Mouse (Mus musculus): ENCODE results near the gene Prnd. TPM values are rescaled to one million over a fixed set of nuclear protein-coding genes. Genes with fewer than 3 reads are reported as not detected.

Prnd gene
- not detected in 2 replicates for polyA plus RNA-seq (2012; ENCODE audit: insufficient read depth, insufficient read length, missing spikeins)

- TF ChIP-seq POLR2A (IDR thresholded peaks at IDR 0.05; ENCODE audit: borderline replicate concordance, low read depth, low read length) (no peak), CTCF (IDR thresholded peaks at IDR 0.05; ENCODE audit: low read depth, low read length) (no peak)
- no peak within 1 kb of the TSS; the same call in 1 of the 2 replicates for H3K4me3 ChIP-seq (ENCODE audit: insufficient read depth, low read length)
- H3K27ac ChIP-seq (ENCODE audit: insufficient read depth, low read depth, low read length) = no peak within 1 kb of the TSS
- H3K4me1 ChIP-seq (ENCODE audit: control insufficient read depth, insufficient read depth, low read length) = 0 out of 2 replicates have a peak, but pooled peaks cover 7% of the 10 kb centered on the region
Observed at GRCm38 (mm10) chr2:131950598-131951095, at the start of gene Prnd. Gene Prnd (plus strand): TSS chr2:131950861.

DNA sequence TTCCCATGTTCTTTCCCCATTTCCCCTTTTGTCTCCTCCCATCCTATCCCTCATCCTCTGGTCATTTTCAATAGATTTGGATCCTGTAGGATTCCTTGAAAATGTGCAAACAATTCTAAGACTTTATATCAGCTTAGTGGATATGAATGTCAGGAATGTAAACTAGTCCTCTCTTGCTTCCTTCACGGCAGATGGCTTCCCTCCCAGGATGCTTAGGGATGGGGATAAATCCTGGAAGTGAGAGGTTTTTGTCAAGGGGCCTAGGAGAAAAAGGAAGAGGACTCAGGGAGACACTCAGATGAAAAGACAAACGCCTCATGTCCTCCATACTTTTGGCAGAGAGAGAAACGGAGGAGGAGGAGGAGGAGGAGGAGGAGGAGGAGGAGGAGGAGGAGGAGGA lies 48.2 kb upstream of the Prnd start:
- Histone ChIP-seq H3K4me1 (ENCODE audit: control insufficient read depth, insufficient read depth, low read length) (peaks cover 11% of the 10 kb centered on the region), H3K27ac (ENCODE audit: insufficient read depth, low read depth, low read length) (no peak overlapping the region), H3K4me3 (ENCODE audit: insufficient read depth, low read length) (no peak overlapping the region)
- TF ChIP-seq POLR2A (IDR thresholded peaks at IDR 0.05; ENCODE audit: borderline replicate concordance, low read depth, low read length) (no peak), CTCF (IDR thresholded peaks at IDR 0.05; ENCODE audit: low read depth, low read length) (no peak)

GRCm38 (mm10) chr2:131902867-131903266 lies 47.8 kb upstream of the Prnd start:
- Histone ChIP-seq H3K4me1 (ENCODE audit: control insufficient read depth, insufficient read depth, low read length) (peaks cover 11% of the 10 kb centered on the region), H3K27ac (ENCODE audit: insufficient read depth, low read depth, low read length) (no peak overlapping the region), H3K4me3 (ENCODE audit: insufficient read depth, low read length) (no peak overlapping the region)
- no peak for TF ChIP-seq POLR2A (IDR thresholded peaks at IDR 0.05; ENCODE audit: borderline replicate concordance, low read depth, low read length)

DNA sequence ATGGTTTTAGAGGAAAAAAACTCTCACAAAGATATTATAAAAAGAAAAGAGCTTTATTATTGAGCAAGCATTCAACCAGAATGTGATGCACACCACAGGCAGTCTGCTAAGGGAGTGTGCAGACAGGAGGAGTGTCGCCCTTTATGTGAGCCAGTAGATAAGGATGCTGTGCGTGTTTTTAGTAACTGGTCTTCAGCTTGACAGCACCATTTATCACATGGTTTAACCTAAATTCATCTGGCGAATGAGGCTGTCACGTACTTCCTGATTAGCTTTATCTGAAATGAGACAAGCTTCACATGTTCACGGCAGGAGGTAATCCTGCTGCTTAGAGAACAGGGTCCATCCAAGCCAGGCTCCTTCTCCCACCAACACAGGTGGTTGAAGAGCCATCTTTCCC lies 45.6 kb upstream of the Prnd start:
- Histone ChIP-seq H3K27ac (ENCODE audit: insufficient read depth, low read depth, low read length) (no peak overlapping the region), H3K4me3 (ENCODE audit: insufficient read depth, low read length) (no peak overlapping the region), H3K4me1 (ENCODE audit: control insufficient read depth, insufficient read depth, low read length) (peaks cover 15% of the 10 kb centered on the region)
- TF ChIP-seq CTCF (IDR thresholded peaks at IDR 0.05; ENCODE audit: low read depth, low read length) = no peak
- no peak for TF ChIP-seq POLR2A (IDR thresholded peaks at IDR 0.05; ENCODE audit: borderline replicate concordance, low read depth, low read length)

- TF ChIP-seq CTCF (IDR thresholded peaks at IDR 0.05; ENCODE audit: low read depth, low read length) (no peak), POLR2A (IDR thresholded peaks at IDR 0.05; ENCODE audit: borderline replicate concordance, low read depth, low read length) (no peak)
- peaks cover 20% of the 10 kb centered on the region for H3K4me1 ChIP-seq (ENCODE audit: control insufficient read depth, insufficient read depth, low read length)
- no peak overlapping the region for H3K27ac ChIP-seq (ENCODE audit: insufficient read depth, low read depth, low read length)
- H3K4me3 ChIP-seq (ENCODE audit: insufficient read depth, low read length) = no peak overlapping the region
Observed at GRCm38 (mm10) chr2:131905776-131906175, 44.9 kb upstream of the Prnd start.

DNA sequence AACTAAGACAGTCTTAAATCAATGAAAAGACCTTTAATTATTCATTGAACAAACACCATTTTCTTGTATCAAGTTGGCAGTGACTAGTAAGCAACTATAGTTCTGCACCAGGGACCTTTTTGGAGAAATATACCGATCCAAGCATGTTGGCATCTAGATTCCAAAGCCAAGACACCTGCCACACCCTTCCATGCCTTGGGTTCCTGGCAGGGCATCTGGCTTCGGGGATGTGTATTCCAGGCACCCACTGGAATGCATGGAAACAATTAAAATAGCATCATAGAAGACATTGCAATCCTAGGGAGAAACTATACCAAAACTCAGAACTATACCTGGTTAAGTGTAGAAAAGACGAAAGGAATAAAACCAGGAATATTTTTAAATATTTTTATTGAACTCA lies 44.4 kb upstream of the Prnd start:
- no peak for TF ChIP-seq CTCF (IDR thresholded peaks at IDR 0.05; ENCODE audit: low read depth, low read length)
- TF ChIP-seq POLR2A (IDR thresholded peaks at IDR 0.05; ENCODE audit: borderline replicate concordance, low read depth, low read length) = no peak
- H3K4me3 ChIP-seq (ENCODE audit: insufficient read depth, low read length) = no peak overlapping the region
- peaks cover 23% of the 10 kb centered on the region for H3K4me1 ChIP-seq (ENCODE audit: control insufficient read depth, insufficient read depth, low read length)
- no peak overlapping the region for H3K27ac ChIP-seq (ENCODE audit: insufficient read depth, low read depth, low read length)

GRCm38 (mm10) chr2:131906846-131907245 lies 43.8 kb upstream of the Prnd start:
- TF ChIP-seq POLR2A (IDR thresholded peaks at IDR 0.05; ENCODE audit: borderline replicate concordance, low read depth, low read length) (no peak), CTCF (IDR thresholded peaks at IDR 0.05; ENCODE audit: low read depth, low read length) (no peak)
- Histone ChIP-seq H3K4me1 (ENCODE audit: control insufficient read depth, insufficient read depth, low read length) (peaks cover 24% of the 10 kb centered on the region), H3K27ac (ENCODE audit: insufficient read depth, low read depth, low read length) (no peak overlapping the region), H3K4me3 (ENCODE audit: insufficient read depth, low read length) (no peak overlapping the region)

DNA sequence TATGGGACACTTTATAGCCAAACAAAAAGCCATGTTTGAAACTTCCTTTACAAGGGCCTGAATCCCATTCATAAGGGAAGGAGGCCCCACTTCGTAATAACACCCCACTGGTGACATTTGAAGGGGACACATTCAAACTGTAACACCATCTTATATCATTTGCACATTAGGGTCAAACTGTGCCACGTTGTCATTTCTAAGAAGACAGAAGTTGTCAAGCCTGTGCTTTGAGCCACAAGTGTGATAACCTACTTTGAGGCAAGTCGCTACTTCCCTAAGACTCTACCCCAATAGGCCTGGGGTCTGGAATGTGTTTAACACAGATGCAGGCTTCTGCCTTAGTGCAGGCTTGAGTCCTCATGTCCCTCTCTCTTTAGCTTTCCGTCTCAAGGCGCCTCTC lies 43.4 kb upstream of the Prnd start:
- Histone ChIP-seq H3K4me3 (ENCODE audit: insufficient read depth, low read length) (no peak overlapping the region), H3K27ac (ENCODE audit: insufficient read depth, low read depth, low read length) (no peak overlapping the region), H3K4me1 (ENCODE audit: control insufficient read depth, insufficient read depth, low read length) (peaks cover 24% of the 10 kb centered on the region)
- TF ChIP-seq CTCF (IDR thresholded peaks at IDR 0.05; ENCODE audit: low read depth, low read length) = no peak
- TF ChIP-seq POLR2A (IDR thresholded peaks at IDR 0.05; ENCODE audit: borderline replicate concordance, low read depth, low read length) = no peak

GRCm38 (mm10) chr2:131908351-131908861 lies 42.3 kb upstream of the Prnd start:
- H3K27ac ChIP-seq (ENCODE audit: insufficient read depth, low read depth, low read length) = no peak overlapping the region
- H3K4me3 ChIP-seq (ENCODE audit: insufficient read depth, low read length) = no peak overlapping the region
- TF ChIP-seq CTCF (IDR thresholded peaks at IDR 0.05; ENCODE audit: low read depth, low read length) = no peak
- peaks cover 22% of the 10 kb centered on the region for H3K4me1 ChIP-seq (ENCODE audit: control insufficient read depth, insufficient read depth, low read length)

DNA sequence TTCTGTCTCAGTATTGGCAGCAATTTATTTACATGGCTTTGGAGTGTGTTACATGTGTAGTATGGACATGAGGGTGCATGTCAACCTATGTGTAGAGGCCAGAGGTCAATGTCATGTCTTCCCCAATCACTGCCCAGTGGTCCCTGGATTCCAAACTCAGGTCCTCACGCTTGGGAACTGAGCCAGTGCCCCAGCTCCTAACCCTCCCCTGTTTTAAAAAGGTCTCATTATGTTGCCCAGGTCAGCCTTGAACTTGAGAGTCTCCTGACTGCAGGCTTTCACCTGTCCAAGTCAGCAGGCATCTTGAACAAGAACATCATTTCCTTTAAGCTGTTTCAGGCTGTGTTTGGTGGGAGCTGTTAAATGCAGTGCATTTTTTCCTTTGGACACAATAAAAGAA lies 41.8 kb upstream of the Prnd start:
- Histone ChIP-seq H3K4me1 (ENCODE audit: control insufficient read depth, insufficient read depth, low read length) (peaks cover 22% of the 10 kb centered on the region), H3K27ac (ENCODE audit: insufficient read depth, low read depth, low read length) (no peak overlapping the region), H3K4me3 (ENCODE audit: insufficient read depth, low read length) (no peak overlapping the region)
- TF ChIP-seq CTCF (IDR thresholded peaks at IDR 0.05; ENCODE audit: low read depth, low read length) (no peak), POLR2A (IDR thresholded peaks at IDR 0.05; ENCODE audit: borderline replicate concordance, low read depth, low read length) (no peak)

Data from bone marrow macrophage, adult 2 months (primary cell).